Mouse (Mus musculus): ENCODE data around the gene Cldn5.

Gene Cldn5

GRCm38 (mm10) chr16:18751101-18751500 is 25.5 kb upstream of the Cldn5 start:
- Histone ChIP-seq H3K4me3 (replicated peaks; ENCODE audit: low read length) (no peak overlapping the region), H3K27me3 (ENCODE audit: insufficient read depth, low read length) (0 out of 2 replicates have a peak, but pooled peaks cover 12% of the 10 kb centered on the region), H3K9me3 (ENCODE audit: low read length) (no peaks in the 10 kb centered on the region), H3K4me1 (replicated peaks; ENCODE audit: low read depth, low read length) (peaks cover 14% of the 10 kb centered on the region), H3K36me3 (ENCODE audit: insufficient read depth, low read length) (no peaks in the 10 kb centered on the region)
- no peak for TF ChIP-seq POU5F1 (IDR thresholded peaks at IDR 0.05; ENCODE audit: borderline replicate concordance, low read length)

GRCm38 (mm10) chr16:18751885-18752499 is 24.7 kb upstream of the Cldn5 start:
- Histone ChIP-seq H3K27me3 (ENCODE audit: insufficient read depth, low read length) (0 out of 2 replicates have a peak, but pooled peaks cover 12% of the 10 kb centered on the region), H3K36me3 (ENCODE audit: insufficient read depth, low read length) (no peaks in the 10 kb centered on the region), H3K9me3 (ENCODE audit: low read length) (no peaks in the 10 kb centered on the region), H3K4me3 (replicated peaks; ENCODE audit: low read length) (no peak overlapping the region), H3K4me1 (replicated peaks; ENCODE audit: low read depth, low read length) (peaks cover 8% of the 10 kb centered on the region)
- no peak for TF ChIP-seq CTCF (conservative IDR thresholded peaks at IDR 0.05; ENCODE audit: low read length)

GRCm38 (mm10) chr16:18761734-18762133 is 14.9 kb upstream of the Cldn5 start:
- H3K4me3 ChIP-seq (replicated peaks; ENCODE audit: low read length), result no peak overlapping the region
- peaks cover 10% of the 10 kb centered on the region; the same call in 1 of the 2 replicates for H3K9me3 ChIP-seq (ENCODE audit: low read length)
- H3K36me3 ChIP-seq (ENCODE audit: insufficient read depth, low read length), result no peaks in the 10 kb centered on the region
- H3K27me3 ChIP-seq (ENCODE audit: insufficient read depth, low read length), result no peaks in the 10 kb centered on the region
- no peak for TF ChIP-seq NANOG (IDR thresholded peaks at IDR 0.05; ENCODE audit: borderline replicate concordance, low read length)
- no peak for TF ChIP-seq CTCF (conservative IDR thresholded peaks at IDR 0.05; ENCODE audit: low read length)
- no peak for TF ChIP-seq POU5F1 (IDR thresholded peaks at IDR 0.05; ENCODE audit: borderline replicate concordance, low read length)
- H3K4me1 ChIP-seq (replicated peaks; ENCODE audit: low read depth, low read length), result peaks cover 12% of the 10 kb centered on the region

- TF ChIP-seq CTCF (conservative IDR thresholded peaks at IDR 0.05; ENCODE audit: low read length), result no peak
- no peak for TF ChIP-seq POU5F1 (IDR thresholded peaks at IDR 0.05; ENCODE audit: borderline replicate concordance, low read length)
- no peak for TF ChIP-seq NANOG (IDR thresholded peaks at IDR 0.05; ENCODE audit: borderline replicate concordance, low read length)
- Histone ChIP-seq H3K36me3 (ENCODE audit: insufficient read depth, low read length) (no peaks in the 10 kb centered on the region), H3K4me3 (replicated peaks; ENCODE audit: low read length) (no peak overlapping the region), H3K27me3 (ENCODE audit: insufficient read depth, low read length) (no peaks in the 10 kb centered on the region), H3K9me3 (ENCODE audit: low read length) (peaks cover 10% of the 10 kb centered on the region; the same call in 1 of the 2 replicates), H3K4me1 (replicated peaks; ENCODE audit: low read depth, low read length) (peaks cover 13% of the 10 kb centered on the region)
These were observed 13.7 kb upstream of the Cldn5 start for GRCm38 (mm10) chr16:18762960-18763359.

- peaks cover 6% of the 10 kb centered on the region; the same call in 1 of the 2 replicates for H3K9me3 ChIP-seq (ENCODE audit: low read length)
- TF ChIP-seq CTCF (conservative IDR thresholded peaks at IDR 0.05; ENCODE audit: low read length) (no peak), POU5F1 (IDR thresholded peaks at IDR 0.05; ENCODE audit: borderline replicate concordance, low read length) (no peak), NANOG (IDR thresholded peaks at IDR 0.05; ENCODE audit: borderline replicate concordance, low read length) (no peak)
- no peak overlapping the region for H3K4me3 ChIP-seq (replicated peaks; ENCODE audit: low read length)
- H3K27me3 ChIP-seq (ENCODE audit: insufficient read depth, low read length), result no peaks in the 10 kb centered on the region
- peaks cover 36% of the 10 kb centered on the region for H3K4me1 ChIP-seq (replicated peaks; ENCODE audit: low read depth, low read length)
- H3K36me3 ChIP-seq (ENCODE audit: insufficient read depth, low read length), result no peaks in the 10 kb centered on the region
These were observed 10.3 kb upstream of the Cldn5 start for GRCm38 (mm10) chr16:18766390-18766789.

GRCm38 (mm10) chr16:18769501-18769900 is 7.1 kb upstream of the Cldn5 start:
- TF ChIP-seq NANOG (IDR thresholded peaks at IDR 0.05; ENCODE audit: borderline replicate concordance, low read length) (peak; percentile 46; the same call in 1 of the 2 replicates), CTCF (conservative IDR thresholded peaks at IDR 0.05; ENCODE audit: low read length) (no peak), POU5F1 (IDR thresholded peaks at IDR 0.05; ENCODE audit: borderline replicate concordance, low read length) (peak; percentile 34; the same call in 1 of the 2 replicates)

GRCm38 (mm10) chr16:18773936-18774335 is 2.7 kb upstream of the Cldn5 start:
- Histone ChIP-seq H3K9me3 (ENCODE audit: low read length) (no peaks in the 10 kb centered on the region), H3K4me1 (replicated peaks; ENCODE audit: low read depth, low read length) (peaks cover 69% of the 10 kb centered on the region), H3K27me3 (ENCODE audit: insufficient read depth, low read length) (peaks cover 35% of the 10 kb centered on the region), H3K36me3 (ENCODE audit: insufficient read depth, low read length) (peaks cover 6% of the 10 kb centered on the region; the same call in 1 of the 2 replicates), H3K4me3 (replicated peaks; ENCODE audit: low read length) (no peak overlapping the region)
- no peak for TF ChIP-seq POU5F1 (IDR thresholded peaks at IDR 0.05; ENCODE audit: borderline replicate concordance, low read length)
- TF ChIP-seq NANOG (IDR thresholded peaks at IDR 0.05; ENCODE audit: borderline replicate concordance, low read length), result no peak
- no peak for TF ChIP-seq CTCF (conservative IDR thresholded peaks at IDR 0.05; ENCODE audit: low read length)

More at GRCm38 (mm10) chr16:18769501-18769900, 7.1 kb upstream of the Cldn5 start:
- Histone ChIP-seq H3K36me3 (ENCODE audit: insufficient read depth, low read length) (no peaks in the 10 kb centered on the region), H3K9me3 (ENCODE audit: low read length) (no peaks in the 10 kb centered on the region), H3K27me3 (ENCODE audit: insufficient read depth, low read length) (no peaks in the 10 kb centered on the region), H3K4me3 (replicated peaks; ENCODE audit: low read length) (no peak overlapping the region), H3K4me1 (replicated peaks; ENCODE audit: low read depth, low read length) (peaks cover 46% of the 10 kb centered on the region)

GRCm38 (mm10) chr16:18775621-18776555 is 759 bp upstream of the Cldn5 start:
- H3K9me3 ChIP-seq (ENCODE audit: low read length), result no peaks in the 10 kb centered on the region
- H3K4me3 ChIP-seq (replicated peaks; ENCODE audit: low read length), result peak overlapping the region; percentile 79
- peaks cover 42% of the 10 kb centered on the region for H3K27me3 ChIP-seq (ENCODE audit: insufficient read depth, low read length)
- TF ChIP-seq CTCF (conservative IDR thresholded peaks at IDR 0.05; ENCODE audit: low read length), result no peak
- peaks cover 25% of the 10 kb centered on the region for H3K36me3 ChIP-seq (ENCODE audit: insufficient read depth, low read length)
- H3K4me1 ChIP-seq (replicated peaks; ENCODE audit: low read depth, low read length), result peaks cover 54% of the 10 kb centered on the region
